Mouse (Mus musculus): ENCODE data around the gene Kif26a.

The Kif26a gene

DNA sequence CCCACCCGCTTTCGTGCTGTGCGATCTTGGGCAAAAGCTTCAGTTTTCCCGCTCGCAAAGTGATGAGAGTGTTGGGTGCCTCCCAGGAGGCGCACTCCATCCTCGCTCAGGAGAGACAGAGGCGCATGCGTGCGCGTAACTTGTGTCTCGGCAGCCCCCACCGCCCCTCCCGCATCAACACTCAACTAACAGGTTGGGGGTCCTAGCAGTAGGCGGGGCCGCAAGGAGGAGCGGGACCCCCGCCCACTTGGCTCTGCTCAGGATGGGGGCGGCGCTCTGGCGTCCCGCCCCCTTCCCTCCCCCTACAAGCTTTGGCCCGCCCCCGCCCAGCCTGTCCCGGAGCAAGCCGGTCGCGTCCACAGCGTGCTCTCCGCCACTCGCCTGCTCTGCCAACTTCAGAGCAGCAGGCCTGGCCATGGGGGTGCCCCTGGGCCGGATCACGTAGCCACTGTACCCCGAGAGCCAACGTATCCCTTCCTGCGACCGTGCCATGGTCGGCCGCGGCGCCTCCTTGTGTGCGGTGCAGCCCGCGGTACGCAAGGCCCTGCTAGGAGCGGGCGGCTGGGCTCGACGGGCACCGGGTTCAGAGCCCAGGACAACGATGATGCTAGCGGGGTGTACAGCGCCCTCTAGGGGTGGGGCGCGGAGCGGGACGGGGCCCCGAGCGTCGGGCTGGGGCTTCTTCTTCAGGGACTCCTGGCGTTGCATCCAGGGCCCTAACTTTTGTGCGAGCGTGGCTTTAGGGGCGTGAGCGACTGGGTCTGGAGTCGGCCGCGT, at the start of gene Kif26a:
Gene Kif26a, plus strand, starts transcription at position 334 of the 777 bp plus-strand sequence.
- peak; percentile 11 for DNase-seq

DNA sequence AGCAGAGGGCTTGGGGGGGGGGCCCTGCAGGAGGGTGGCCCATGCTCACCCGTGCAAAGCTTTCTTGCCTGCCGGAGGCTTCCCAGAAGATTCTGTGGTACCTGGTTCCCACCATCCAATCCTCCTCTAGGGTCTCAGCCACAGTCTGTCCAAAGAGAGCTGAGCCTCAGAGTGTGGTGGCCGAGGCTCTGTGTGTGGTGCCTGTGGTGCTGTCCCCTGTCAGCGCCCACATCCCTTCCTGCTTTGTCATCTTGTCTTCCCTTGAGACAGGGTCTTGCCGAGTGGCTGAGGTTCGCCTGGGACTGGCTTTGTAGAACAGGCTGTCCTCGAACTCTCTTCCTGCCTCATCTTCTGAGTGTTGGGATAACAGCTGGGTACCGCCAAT, 49.3 kb upstream of the Kif26a start:
- no peak for DNase-seq

DNA sequence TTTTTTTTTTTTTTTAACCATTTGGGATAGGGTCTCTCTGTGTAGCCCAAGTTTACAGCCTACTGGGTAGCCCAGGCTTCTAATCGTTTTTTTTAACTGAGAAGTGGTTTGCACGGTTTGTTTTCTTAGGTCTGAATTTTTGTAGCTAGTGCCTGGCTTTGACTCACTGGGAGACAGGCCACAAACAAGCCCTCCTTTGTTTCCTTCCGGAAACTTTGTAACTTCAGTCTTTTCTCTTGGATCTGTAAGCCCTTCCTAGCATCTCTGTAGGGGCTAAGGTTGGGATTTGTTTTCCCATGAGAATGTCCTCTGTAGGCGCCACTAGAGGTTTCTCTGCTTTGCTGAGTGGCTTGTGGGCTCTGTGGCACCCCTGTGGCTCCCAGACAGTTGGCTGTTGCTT, 45.9 kb upstream of the Kif26a start:
- DNase-seq = no peak

DNA sequence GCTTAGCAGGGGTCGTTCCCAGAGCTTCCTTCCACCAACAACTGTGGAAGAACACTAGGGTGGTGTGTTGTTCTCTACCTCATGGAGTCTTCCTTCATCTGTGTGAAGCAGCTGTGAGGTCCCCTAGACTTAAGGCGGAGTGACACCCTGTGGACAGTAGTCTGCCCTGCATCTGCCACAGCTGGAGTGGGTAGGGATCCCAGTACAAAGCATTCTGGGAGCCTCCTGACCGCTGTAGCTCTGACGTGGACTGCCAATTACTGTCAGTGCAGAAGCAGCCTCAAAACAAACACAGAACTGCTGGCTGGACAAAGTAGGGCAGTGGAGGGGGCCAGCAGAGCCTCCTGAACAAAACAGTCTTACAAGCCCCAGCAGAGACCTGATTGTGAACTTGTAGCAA, 45.0 kb upstream of the Kif26a start:
- DNase-seq = no peak

DNA sequence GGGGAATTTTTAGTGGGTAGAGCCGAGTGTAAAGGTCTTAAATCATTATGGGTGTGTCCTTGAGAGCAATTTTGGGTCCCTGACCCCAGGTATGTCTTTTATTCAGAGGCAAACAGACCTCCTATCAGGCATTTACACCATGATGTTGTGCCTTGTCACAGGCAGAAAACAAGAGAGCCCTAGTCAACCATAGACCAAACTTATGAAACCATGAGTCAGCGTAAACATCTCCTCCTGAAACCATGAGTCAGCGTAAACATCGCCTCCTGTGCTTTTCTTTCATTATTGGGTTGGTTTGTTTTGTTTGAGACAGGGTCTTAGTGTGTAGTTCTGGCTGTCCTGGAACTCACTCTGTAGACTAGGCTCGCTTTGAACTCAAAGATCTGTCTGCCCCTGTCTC, 42.8 kb upstream of the Kif26a start:
- no peak for DNase-seq

DNA sequence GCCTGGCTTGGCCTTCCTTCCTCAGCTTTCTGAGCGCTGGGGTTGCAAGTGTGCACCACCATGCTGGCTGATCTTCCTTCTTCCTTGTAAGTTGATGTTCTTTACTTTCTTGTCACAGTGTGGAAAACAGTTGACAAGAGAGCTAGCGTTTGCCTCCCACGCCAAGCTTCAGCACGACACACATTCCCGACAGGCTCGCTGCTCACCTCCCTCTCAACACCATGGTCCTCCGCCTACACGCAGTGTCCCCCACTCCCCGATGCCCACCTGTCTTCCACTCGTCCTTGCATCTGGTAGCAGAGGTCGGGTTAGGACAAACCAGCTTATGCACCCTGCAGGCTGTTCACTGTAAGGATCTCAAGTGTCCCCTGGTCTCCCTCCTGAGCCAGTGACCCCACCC, 41.1 kb upstream of the Kif26a start:
- DNase-seq = no peak

DNA sequence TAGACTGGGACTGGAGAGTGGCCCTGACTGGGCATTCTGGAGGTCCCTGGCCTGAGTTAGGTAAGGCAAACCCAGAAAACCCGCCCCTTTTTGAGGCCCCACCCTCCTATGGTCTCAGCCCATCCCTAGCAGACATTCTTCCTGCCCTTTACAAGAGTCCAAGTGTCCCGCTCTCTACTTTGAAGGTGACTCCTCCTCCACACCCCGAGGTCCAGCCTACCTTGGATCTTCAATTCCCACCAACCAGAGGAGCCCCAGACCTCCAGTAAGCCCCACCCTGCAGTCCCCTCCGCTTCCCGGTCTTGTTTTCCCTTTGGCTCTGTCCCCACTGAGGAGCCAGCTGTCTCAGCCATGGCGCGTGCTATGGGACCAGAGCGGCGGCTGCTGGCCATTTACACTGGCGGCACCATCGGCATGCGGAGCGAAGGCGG, 39.5 kb upstream of the Kif26a start, which contains the start of gene Aspg:
Gene Aspg, plus strand, starts transcription at position 139 of the 431 bp plus-strand sequence.
- DNase-seq = no peak

DNA sequence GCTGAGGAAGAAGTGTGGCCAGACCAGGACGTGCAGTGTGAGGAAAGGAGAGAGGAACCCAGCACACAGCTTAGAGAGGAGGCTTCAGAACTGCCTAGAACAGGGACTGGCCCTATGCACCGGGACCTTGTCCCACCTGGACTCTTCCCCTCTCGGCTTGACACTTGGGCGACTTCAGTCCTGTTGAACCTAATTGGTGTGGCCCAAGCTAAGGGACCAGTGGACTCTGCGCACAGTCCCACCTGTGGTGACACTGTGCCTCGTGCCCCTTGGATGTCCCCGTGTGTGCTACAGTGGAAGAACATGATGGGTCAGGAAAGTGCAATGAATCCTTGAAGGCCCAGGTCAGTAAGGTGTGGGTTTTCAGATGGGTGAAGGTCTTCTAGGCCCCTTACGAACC, 38.3 kb upstream of the Kif26a start:
- no peak for DNase-seq

DNA sequence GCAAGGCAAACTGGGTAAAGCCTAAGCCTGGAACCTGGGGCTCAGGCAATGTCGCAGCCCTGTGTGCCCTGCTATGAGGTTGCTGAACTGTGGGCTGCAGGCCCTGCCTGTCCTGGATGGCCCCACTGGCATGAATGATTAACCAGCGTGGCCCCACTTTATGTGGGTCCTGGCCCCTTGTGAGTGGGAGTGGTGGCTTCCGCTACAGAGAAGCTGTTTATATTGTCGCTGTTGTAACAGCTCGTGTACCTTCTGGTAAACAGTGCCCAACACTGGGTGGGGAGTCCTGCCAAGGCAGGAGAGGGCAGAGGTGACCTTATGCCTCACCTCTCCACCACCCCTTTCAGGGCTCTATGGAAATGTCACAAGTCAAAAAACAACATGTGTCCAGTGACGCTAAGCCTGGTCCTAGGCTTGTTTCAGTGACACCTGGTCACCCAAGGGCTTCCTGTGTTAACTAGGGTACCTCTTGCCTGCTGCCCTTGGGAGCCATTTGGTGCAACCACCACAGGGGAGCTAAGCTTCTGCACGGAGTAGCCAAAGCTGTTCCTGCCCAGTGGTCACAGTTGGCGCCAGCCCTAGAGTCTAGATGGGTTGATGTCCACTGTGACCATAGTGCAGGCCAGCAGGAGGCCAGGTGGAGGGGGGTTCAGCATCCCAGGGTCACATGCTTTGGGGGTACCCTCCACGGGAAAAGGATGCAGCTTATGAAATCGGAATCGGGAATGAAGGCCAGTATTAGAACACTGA, 37.1 kb upstream of the Kif26a start:
- no peak for DNase-seq

DNA sequence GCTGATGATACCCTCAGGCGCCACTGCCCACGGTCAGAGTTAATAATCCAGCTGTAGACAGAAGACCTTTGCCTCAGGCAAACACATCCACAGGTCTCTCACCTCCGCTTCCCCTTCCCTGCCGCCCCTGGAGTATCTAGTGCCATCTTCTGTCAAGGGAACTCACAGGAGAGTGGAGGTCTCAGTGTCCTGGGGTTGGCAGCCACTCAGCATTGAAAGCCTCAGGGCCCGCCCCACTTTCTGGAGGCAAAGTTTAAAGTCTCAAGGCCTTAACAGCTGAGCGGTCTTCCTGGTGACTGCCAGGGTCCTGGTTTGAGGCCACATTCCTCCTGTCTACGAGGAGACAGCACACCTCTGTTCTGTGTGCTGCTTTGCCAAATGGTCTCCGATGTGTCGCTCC, 36.3 kb upstream of the Kif26a start:
- DNase-seq = no peak

DNA sequence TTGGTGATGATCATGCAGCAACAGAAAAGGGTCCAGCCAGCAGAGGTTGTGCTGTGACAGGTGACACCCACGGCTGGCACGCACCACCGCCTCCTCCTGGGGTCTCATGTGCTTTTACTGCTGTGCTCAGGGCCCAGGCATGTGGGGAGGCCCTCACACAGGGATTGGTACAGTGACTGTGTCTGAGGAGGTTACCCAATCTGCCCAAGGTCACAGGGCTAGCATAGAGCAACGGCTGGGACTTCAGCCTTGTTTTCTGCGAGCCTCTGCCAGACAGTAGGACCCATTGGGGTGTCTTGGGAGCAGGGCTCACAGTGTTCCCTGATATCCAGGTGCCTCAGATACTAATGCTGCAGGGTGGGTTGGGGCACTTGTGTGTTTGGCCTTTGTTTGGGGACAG, 34.7 kb upstream of the Kif26a start:
- DNase-seq = no peak

DNA sequence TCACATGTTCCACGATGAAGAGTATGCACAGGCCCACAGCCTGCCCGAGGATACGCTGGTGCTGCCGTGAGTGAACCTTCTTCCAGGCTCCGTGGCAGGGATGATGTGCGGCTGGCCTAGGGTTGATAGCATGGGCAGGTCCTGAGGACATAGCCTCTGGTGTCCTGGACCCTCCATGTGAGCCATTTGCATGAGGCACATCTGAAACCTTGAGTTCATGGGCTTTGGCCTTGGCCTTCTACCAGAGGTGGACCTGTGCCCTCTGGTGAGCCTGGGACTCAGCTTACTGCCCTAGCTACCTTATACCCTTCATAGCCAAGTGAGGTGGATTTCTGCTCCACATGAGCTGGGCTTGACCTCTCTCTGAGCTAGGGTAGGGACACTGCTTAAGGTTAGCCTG, 33.8 kb upstream of the Kif26a start:
- DNase-seq = no peak

DNA sequence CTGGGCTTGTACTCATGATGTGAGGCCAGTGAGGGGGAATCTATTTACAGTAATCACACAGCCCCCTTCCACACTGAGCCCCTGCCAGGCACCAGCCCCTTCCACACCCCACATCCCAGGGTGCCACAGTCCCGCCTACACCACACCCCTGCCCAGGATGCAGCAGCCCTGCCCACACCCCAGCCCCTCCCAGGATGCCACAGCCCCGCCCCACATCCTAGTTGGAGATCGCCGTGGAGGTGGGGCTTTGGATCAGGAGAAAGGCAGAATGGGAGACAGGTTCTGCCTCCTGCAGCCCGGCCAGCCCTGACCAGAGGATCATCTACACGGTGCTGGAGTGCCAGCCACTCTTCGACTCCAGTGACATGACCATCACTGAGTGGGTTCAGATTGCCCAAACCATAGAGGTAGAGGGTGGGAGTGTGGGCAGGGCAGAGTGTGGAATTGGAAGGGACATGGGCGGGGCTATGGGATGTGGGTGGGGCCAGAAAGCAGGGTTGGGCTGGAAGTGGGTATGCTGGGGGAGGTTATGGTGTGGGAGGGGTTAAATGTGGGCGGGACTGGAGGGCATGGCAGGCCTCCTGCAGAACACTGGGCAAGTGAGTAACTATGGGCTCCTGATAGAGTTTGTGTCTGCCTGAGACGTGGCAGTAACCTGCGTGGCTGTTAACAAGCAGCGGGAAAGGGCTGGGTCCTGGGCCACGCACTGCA, 33.2 kb upstream of the Kif26a start:
- DNase-seq = no peak

DNA sequence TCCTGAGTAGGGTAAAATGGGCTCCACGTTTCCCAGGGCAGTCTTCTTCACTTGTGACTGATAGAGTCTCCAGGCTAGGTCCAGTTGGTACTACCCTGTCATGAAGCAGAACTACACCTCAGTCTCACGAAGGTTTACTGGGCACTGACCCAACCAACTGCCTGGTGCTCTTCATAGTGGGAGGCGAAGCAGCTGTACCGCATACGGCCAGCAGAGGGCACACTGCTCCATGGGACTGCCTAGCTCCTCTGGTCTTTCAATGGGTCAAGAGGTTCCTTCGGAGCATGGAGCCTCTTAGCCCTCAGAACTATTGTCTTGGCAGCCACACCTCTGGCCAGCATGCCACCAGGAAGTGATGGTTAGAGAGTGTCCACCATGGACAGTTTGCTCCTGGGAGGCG, 32.3 kb upstream of the Kif26a start:
- peak; percentile 58 for DNase-seq

DNA sequence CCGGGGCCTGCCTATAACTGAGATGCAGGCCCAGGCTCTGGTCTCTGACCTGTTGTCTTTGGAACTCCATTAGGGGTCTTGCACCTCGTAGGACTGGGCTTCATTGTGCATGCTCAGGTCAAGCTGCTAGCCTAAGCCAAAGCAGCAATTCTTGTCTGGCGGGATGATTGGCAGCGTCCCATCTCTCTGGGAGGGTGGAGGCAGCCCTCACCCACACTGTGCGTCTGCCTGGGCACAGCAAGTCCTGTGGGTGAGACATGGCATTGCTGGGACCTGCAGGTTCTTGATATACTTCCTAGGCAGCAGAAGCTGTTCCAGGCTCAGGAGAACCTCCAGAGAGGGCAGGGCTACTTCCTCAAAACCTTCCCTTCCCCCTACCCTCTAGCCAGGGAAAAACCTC, 29.0 kb upstream of the Kif26a start:
- no peak for DNase-seq

DNA sequence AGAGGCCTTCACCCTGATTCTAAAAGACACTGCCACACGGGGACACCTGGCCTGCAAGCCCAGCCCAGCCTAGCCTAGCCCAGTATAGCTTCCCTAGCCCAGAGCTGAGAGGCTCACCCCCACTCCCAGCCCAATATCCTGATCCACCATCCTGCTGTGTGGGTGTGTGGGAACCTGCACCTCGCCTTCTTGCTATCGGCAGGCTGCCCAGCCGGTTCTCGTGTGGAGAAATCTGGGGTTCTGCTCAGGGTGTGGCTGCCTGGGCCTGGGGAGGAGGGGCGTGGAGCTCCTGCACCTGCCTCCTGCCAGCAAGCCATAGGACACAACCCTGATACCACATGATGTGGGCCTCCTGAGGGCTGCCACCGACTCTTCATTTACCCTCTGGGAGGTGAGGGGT, 28.4 kb upstream of the Kif26a start:
- no peak for DNase-seq

DNA sequence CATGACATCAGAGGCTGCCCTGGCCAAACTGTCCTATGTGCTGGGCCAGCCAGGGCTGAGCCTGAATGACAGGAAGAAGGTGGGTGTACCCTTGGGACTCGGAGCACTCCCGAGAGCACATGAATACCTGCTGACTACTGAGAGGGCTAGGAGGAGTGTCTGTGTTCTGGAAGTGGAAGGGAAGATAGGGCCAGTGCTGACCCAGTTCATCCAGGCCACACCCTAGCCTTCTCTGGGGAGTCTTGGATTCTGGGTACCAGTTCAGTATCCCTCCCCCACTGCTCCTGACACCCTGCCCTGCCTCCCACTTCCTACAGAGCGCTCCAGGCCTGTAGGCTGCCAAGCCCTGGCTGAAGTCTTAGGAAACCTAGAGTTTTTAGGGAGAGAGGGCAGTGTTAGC, 24.8 kb upstream of the Kif26a start:
- DNase-seq = no peak

DNA sequence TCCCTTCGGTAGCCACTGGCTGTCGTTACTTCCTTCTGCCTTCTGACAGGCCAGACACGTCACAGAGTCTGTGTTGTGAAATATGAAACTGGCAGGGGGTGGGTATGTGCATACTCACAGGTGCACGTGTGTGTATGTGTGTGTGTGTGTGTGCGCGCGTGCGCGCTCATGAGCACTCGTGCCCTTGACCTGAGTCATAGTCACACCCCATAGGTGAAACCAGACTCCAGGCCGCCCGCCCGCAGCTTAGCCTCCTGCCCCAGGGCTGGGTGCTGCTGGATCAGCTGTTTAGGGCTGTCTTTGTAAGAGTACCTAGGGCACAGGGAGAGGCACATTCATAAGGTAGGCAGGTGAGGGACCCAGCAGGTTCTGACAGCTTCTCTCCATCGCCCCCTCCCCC, 20.1 kb upstream of the Kif26a start:
- no peak for DNase-seq

DNA sequence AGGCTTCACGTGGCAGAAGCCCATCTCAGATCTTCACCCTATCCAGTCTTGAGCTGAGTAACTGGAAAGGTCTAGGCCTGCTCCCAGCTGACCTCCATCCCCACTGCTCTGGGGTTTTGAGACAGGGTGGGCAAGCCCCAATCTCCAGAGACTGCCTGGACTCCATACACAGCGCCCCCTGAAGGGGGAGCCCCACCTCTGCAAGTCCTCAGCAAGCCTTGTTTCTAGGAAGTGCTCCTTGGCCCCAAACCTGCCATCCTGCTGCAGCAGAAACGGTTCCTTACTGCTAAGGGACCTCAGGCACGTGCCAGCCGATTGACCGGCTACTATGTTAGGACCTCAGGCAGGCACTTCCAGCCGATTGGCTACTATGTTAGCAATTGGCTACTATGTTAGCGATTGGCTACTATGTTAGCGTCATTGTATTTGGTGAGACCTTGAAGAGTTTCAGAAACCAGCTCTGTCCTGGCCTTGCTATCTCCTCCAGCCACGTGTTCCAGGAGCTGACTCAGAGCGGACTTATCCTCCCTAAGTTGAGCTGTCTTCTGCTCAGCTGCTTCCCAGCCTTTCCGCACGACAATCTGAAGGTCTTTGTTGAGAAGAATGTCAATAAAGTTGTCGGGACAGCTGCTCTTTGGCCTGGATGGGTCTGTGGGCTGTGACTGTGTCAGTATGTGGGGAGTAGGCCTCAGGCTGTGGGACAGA, 18.9 kb upstream of the Kif26a start:
- DNase-seq = no peak

DNA sequence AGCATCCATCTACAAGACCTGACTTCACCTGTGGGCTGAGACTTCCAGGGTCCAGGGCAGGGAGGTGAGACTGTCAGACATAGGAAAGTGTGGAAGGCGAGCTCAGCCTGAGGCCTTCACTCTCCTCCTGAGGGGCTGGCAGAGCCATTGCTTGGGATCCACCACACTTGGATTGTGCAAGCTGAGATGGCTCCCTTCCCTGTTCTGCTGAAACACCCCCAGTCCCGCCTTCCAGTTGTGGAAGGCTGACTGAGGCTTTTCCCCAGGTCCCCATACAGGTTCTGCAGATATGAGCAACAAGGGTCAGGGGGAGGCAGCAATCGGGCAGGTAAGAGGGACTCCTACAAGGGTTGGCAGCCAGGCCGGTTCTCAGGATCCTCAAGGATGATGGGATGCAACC, 17.5 kb upstream of the Kif26a start:
- DNase-seq = no peak

DNA sequence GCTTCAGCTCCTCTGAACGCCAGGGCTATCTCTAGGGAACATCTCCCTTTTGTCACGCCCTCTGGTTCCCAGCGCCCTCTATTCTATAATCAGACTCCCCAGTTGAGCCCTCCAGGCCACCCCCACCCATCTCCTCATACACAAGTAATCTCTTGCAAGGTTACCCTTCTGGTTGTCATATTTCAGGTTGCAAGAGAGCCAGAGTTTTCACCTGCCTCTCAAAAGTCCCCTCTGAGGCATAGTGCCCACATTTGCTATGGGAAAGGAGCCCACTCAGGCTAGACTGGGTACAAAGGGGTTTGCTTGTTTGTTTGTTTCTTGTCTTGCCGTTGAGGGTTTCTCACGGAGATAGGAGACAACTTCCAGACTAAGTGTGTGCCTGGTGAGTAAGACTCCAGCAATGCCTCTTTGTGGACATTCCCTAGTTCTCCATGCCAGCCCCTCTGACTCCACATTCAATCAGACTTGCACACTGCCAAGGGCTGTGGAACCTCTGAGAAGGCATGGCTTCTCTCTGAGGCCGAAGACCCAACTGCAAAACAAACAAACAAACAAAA, 16.6 kb upstream of the Kif26a start:
- DNase-seq = no peak

DNA sequence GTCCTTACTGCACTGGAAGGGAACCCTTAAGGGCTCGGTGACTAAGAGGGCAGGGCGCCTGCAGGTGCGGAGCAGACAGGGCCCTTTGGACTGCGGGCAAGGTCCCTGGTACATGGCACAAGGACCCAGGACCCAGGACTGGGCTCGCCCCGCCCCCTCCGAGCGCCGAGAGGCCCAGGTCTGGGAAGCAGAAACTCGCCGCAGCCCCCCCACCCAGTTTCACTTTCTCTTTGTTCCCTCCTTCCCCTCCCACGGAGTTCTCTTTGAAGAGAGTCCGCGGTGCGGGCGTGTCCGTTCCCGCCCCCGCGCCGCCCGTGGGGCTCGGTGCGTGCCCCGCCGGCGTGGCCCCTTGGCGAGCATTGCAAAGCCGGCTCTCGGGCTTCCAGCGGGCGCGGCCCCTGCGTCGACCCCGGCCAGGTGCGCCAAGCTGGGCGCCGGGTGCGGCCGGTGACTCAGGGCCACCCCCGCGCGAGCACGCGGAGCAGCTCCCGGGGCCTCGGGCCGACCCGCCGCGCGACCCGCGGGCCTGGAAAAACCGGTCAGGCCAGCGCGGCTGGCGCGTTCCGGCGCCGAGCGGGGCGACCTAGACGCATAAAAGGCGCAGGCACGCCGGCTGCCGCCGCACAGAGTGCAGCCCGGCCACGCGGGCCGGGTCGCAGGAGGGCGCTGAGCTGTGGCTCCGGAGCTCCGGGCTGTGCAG, 15.7 kb upstream of the Kif26a start:
- no peak for DNase-seq

All from cerebellum, adult 11-12 months (tissue).